Mouse (Mus musculus): ENCODE measurements at regions not wholly inside any gene's neighbourhood (a gene's known extent, or its start where the extent isn't known, plus 50 kb on each side); places are given as distances from the start of the nearest gene placed in this dataset.
A peak's percentile ranks its signal among the peaks of the same experiment; 100 is the strongest.

DNA sequence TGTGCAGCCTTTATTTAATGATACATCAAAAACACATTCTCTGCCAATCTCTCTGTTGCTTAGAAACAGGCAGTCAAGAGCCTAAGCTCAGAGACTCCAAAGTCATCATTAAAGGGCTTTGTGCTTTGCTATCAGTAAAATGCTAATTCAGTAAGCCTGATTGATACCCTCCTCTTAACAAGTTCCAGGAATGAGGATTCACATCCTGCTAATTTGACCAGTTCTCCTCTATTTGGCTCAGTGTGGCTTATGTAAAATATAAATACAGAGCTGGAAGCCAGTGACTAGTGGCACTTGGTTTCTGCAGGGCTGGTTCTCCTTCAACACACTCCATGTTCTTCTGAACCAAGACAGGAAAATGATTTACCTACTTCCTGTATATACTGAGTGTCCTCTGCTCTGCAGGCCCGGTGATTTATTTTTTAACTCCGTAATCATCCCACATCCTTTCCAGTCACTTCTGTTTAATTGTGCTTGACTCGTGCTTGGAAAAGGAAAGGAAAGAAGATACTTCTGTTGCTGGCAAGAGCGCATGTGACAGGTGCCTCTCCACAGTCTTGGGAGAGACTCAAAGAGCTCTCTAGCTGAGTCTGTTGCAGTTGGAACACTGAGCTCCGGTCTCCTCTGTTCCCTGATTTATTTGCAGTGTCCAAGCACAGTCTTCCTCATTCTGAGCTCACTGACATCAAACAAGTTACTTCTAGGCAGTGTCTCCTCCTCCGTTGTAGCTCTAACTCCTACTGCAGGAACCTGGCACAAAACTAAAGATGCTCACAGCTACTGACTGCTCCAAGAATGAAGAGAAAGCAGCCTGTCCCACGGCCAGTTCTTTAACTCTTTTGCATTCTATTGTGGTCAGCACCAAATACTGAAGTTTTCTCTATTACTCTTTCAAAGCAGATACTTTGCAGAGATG, 559.0 kb downstream of the Rps29 start:
- Histone ChIP-seq H3K4me2 (ENCODE audit: low read depth) (peak overlapping the region; percentile 7; the same call in 1 of the 2 replicates), H3K36me3 (ENCODE audit: insufficient read depth) (no peaks in the 10 kb centered on the region), H3K4me1 (ENCODE audit: insufficient read depth) (peaks cover 13% of the 10 kb centered on the region), H3K4me3 (ENCODE audit: low read depth, low read length) (no peak overlapping the region), H3K27me3 (ENCODE audit: insufficient read depth, low read length) (no peaks in the 10 kb centered on the region), H3K27ac (ENCODE audit: low read depth, low read length) (no peak overlapping the region), H3K9me3 (ENCODE audit: low read length) (no peaks in the 10 kb centered on the region), H3K9ac (no peak overlapping the region)
- 39% methylated on average over 7 of the region's 7 CpGs for WGBS
- TF ChIP-seq CTCF (IDR thresholded peaks at IDR 0.05; ENCODE audit: low read depth): no peak
- ATAC-seq (peak; percentile 91), DNase-seq (peak; percentile 64)

DNA sequence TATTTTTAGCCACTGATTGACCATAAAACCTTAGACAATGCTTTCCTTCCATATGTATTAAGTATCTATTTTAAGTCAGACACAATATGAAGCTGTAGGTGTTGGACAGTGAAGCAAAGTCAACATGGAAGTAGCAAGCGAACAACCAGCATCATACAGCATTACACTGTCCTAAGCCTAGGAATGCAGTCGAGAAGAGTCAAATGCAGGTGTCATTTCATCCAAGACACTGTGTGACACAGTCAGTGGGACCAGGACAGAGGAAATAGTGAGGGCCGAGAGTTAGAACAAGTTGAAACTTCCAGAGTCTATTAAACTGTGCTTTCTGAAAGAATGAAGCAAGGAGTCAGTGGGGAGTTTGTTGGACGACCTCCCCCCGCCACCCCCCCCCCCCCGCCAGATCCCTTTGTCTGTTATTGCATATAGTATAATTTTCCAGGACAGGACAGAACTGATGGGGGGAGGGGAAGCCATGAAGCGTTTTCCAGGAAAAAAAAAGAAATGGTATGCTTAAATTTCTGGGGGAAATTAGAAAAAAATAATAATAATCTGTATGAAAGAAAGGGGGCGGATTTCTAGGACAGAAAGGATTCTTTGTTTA, 559.9 kb downstream of the Rps29 start:
- no peaks in the 10 kb centered on the region for H3K27me3 ChIP-seq (ENCODE audit: insufficient read depth, low read length)
- 32% methylated on average over 8 of the region's 8 CpGs for WGBS
- DNase-seq: no peak
- peaks cover 13% of the 10 kb centered on the region for H3K4me1 ChIP-seq (ENCODE audit: insufficient read depth)
- no peak overlapping the region for H3K4me3 ChIP-seq (ENCODE audit: low read depth, low read length)
- no peak overlapping the region for H3K9ac ChIP-seq
- H3K4me2 ChIP-seq (ENCODE audit: low read depth): no peak overlapping the region
- peak; percentile 5; the same call in 1 of the 2 replicates for ATAC-seq
- no peak for TF ChIP-seq CTCF (IDR thresholded peaks at IDR 0.05; ENCODE audit: low read depth)
- H3K27ac ChIP-seq (ENCODE audit: low read depth, low read length): no peak overlapping the region
- H3K9me3 ChIP-seq (ENCODE audit: low read length): no peaks in the 10 kb centered on the region
- H3K36me3 ChIP-seq (ENCODE audit: insufficient read depth): no peaks in the 10 kb centered on the region

DNA sequence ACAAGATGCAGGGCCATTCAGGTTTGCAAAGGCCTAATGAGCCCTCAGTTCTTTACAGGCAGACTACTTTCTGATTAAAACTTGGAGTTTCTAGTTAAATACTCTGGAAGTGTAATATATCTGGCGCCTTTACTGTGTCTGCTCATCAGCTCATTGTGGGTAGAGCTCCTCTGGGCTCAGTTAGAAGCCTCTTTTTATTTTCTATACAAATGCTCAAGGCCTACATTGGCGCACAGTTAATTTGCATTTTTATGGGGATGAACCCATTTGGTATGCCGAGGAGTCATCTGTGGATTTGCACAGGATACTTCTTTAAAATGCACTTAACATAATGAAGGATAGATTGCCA, 573.5 kb downstream of the Rps29 start:
- H3K4me2 ChIP-seq (ENCODE audit: low read depth): no peak overlapping the region
- H3K9me3 ChIP-seq (ENCODE audit: low read length): no peaks in the 10 kb centered on the region
- ATAC-seq: no peak
- TF ChIP-seq CTCF (IDR thresholded peaks at IDR 0.05; ENCODE audit: low read depth): no peak
- H3K4me3 ChIP-seq (ENCODE audit: low read depth, low read length): no peak overlapping the region
- no peaks in the 10 kb centered on the region for H3K36me3 ChIP-seq (ENCODE audit: insufficient read depth)
- no peaks in the 10 kb centered on the region for H3K27me3 ChIP-seq (ENCODE audit: insufficient read depth, low read length)
- no peak overlapping the region for H3K27ac ChIP-seq (ENCODE audit: low read depth, low read length)
- H3K4me1 ChIP-seq (ENCODE audit: insufficient read depth): peaks cover 6% of the 10 kb centered on the region; the same call in 1 of the 2 replicates
- no peak overlapping the region for H3K9ac ChIP-seq
- WGBS: 21% methylated on average over 3 of the region's 3 CpGs
- DNase-seq: no peak

DNA sequence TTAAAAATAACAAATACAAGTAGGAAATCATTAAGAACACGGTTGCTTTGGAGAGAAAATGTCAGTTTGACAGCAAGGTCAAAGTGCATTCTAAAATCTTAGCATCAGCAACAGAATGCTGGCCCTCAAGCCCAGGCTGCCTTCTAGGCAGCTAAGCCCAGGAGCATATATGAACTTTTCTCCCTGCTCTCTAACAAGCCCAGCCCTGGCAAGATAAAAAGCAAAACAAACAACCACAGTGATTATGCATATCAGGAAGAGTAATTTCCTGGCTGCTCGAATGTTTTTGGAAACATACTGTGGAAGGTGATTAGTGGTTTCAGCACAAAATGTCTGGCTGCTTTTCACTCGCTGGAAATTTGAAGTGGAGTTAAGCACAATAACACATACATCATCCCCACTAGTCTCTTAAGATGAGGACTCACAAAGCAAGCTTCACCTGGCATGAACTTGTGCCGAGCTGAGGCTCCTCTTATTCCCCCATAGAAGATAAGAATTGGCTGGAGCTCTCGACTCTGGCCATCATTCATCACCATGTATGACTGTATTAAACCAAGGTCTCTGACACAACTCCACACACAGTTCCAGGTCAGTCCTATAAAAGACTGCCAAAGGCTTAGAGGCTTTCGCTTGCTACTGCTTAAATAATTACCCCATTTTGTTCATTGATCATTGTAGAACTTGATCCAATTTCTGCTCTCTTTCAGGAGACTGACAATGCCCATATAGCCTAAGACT, 574.0 kb downstream of the Rps29 start:
- Histone ChIP-seq H3K4me1 (ENCODE audit: insufficient read depth) (peaks cover 6% of the 10 kb centered on the region; the same call in 1 of the 2 replicates), H3K36me3 (ENCODE audit: insufficient read depth) (no peaks in the 10 kb centered on the region), H3K9me3 (ENCODE audit: low read length) (no peaks in the 10 kb centered on the region), H3K4me3 (ENCODE audit: low read depth, low read length) (no peak overlapping the region), H3K27ac (ENCODE audit: low read depth, low read length) (no peak overlapping the region), H3K9ac (no peak overlapping the region), H3K27me3 (ENCODE audit: insufficient read depth, low read length) (no peaks in the 10 kb centered on the region), H3K4me2 (ENCODE audit: low read depth) (no peak overlapping the region)
- no peak for DNase-seq
- TF ChIP-seq CTCF (IDR thresholded peaks at IDR 0.05; ENCODE audit: low read depth): no peak
- no peak; the same call in 1 of the 2 replicates for ATAC-seq
- WGBS: 19% methylated on average over 6 of the region's 6 CpGs

DNA sequence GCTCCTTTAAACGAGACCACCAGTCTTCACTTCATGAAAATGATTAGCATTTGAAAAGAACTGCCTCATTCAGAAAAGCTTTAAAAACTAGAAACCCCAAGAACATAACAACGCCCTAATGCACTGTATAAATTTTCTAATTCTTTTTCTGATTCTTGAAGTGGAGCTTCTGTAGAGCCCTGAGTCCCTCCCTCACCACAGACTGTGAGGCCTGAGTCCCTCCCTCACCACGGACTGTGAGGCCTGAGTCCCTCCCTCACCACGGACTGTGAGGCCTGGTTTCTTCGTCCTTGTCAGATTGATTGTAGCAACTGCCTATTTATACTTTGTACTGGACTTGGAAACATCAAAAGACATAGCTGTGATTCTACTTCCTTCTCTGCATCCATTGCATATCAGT, 579.1 kb downstream of the Rps29 start:
- H3K36me3 ChIP-seq (ENCODE audit: insufficient read depth): no peaks in the 10 kb centered on the region
- H3K9me3 ChIP-seq (ENCODE audit: low read length): no peaks in the 10 kb centered on the region
- no peak overlapping the region for H3K27ac ChIP-seq (ENCODE audit: low read depth, low read length)
- no peak overlapping the region for H3K9ac ChIP-seq
- DNase-seq (no peak), ATAC-seq (no peak)
- H3K4me2 ChIP-seq (ENCODE audit: low read depth): no peak overlapping the region
- H3K4me3 ChIP-seq (ENCODE audit: low read depth, low read length): no peak overlapping the region
- no peaks in the 10 kb centered on the region for H3K4me1 ChIP-seq (ENCODE audit: insufficient read depth)
- TF ChIP-seq CTCF (IDR thresholded peaks at IDR 0.05; ENCODE audit: low read depth): no peak
- 10% methylated on average over 5 of the region's 5 CpGs for WGBS
- H3K27me3 ChIP-seq (ENCODE audit: insufficient read depth, low read length): no peaks in the 10 kb centered on the region

DNA sequence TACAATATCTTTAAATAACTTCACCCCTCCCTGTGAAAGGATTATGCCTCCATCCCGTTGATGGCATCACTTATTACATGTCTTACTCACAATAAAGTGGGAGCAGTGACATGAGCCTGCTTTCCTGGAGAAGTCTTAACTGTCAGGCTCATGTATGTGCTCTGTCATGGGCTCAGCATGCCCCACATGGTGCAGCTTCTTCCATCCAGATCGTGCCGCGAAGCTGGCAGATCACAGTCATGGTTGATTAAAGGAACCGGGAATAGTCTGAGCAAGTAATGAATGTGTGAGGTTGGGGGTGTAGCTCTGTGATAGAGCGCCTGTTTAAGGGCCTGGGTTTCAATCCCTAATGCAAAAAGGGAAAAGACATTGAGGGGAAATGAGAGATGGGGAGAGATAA, 581.5 kb downstream of the Rps29 start:
- H3K4me3 ChIP-seq (ENCODE audit: low read depth, low read length): no peak overlapping the region
- no peaks in the 10 kb centered on the region for H3K27me3 ChIP-seq (ENCODE audit: insufficient read depth, low read length)
- H3K36me3 ChIP-seq (ENCODE audit: insufficient read depth): no peaks in the 10 kb centered on the region
- H3K9me3 ChIP-seq (ENCODE audit: low read length): no peaks in the 10 kb centered on the region
- H3K9ac ChIP-seq: no peak overlapping the region
- H3K27ac ChIP-seq (ENCODE audit: low read depth, low read length): no peak overlapping the region
- ATAC-seq: peak; percentile 42; the same call in 1 of the 2 replicates
- no peaks in the 10 kb centered on the region for H3K4me1 ChIP-seq (ENCODE audit: insufficient read depth)
- no peak for DNase-seq
- no peak overlapping the region for H3K4me2 ChIP-seq (ENCODE audit: low read depth)
- WGBS: 53% methylated on average over 6 of the region's 6 CpGs
- no peak for TF ChIP-seq CTCF (IDR thresholded peaks at IDR 0.05; ENCODE audit: low read depth)

Data from forebrain, postnatal 0 days (tissue).